Mouse (Mus musculus) liver, embryonic 14.5 days (tissue): Measurements from ENCODE around the gene Hmg20b.

Experiments used
- CTCF ChIP-seq: IDR thresholded peaks from 2 replicates; pipeline ENCODE4 v1.5.1; 2016; ENCODE audit warnings: antibody characterized with exemption, low read depth, control low read depth
- EP300 ChIP-seq: IDR thresholded peaks from 2 replicates; pipeline ENCODE4 v1.6.1; 2016; ENCODE audit warnings: antibody characterized with exemption, low read depth

DNA sequence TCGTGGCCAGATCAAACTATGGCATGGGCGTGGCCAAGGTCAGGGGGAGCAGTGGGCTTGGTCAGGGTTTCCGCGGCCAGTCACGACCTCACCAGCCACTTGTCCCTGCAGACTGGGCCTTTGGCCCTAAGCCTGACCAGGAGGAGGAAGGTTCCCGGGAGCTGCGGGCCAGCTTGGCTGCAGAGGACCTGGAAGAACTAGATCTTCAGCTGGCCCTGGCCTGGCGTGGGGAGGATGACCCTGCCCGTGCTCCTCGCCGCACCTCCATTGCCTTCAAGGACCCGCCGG, 40.3 kb upstream of the Hmg20b start:
- TF ChIP-seq CTCF (no peak), EP300 (no peak)
